Mouse (Mus musculus): ENCODE data around the gene Fam81a.

Gene Fam81a

GRCm38 (mm10) chr9:70142460-70142859 lies at the start of gene Fam81a:
Gene Fam81a (minus strand): TSS chr9:70142560.
- DNase-seq: no peak

DNA sequence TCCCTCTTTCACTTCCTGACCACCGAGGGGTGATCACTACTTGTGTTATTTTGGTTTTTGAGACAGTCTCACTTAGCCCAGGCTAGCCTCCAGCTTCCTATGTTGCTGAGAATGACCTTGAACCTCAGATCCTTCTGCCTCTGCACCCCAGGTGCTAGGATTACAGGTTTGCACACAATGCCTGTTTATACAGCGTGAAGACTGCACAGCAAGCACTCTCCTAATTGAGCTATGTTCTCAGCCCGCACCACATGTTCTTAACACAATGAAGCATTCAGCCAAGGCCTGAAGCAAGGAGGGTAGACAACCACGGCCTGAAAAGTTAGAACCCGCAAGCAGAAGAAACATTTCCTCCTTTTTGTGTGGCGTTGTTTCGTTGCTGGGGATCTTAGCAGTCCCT lies 40.3 kb upstream of the Fam81a start:
- DNase-seq: no peak

GRCm38 (mm10) chr9:70181719-70182118 lies 39.4 kb upstream of the Fam81a start:
- no peak for DNase-seq

DNA sequence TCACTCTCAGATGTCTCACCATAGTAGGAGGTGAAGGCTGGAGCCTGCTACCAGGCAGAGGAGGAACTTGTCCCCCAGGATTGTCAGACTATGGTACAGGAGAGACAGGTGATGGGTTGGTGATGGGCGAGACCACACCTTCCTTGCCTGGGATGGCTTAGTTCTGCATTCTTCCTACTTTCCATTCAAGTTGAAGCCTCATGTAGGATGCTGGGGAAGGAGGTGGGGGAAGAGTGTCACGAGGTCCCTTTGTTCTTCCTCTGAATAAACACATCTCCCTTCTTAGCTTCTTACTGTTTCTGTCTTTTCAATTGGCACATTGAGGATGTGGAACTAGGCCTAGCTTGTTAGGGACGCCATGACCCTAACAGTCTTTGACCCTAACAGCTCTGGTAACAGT lies 33.9 kb upstream of the Fam81a start:
- no peak for DNase-seq

DNA sequence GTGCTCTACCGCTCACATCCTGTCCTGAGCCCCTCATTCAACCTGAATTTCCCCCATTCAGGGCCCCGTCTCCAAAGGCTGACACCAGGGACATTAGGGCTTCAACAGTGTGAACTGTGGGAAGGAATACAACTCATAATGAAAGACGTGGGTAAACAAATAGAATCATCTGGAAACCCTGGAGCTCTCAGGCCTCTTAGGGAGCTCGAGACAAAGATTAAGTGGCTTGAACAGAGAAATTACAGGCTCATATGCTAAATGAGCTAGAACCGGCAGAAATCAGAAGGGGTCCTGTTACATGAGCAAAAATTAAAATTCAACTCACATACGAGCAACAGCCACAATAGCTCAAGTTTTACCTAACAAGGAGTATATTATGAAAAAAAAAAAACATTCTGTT lies 32.5 kb upstream of the Fam81a start:
- no peak for DNase-seq

GRCm38 (mm10) chr9:70174291-70174848 lies 32.0 kb upstream of the Fam81a start:
- no peak for DNase-seq

GRCm38 (mm10) chr9:70168973-70169372 lies 26.6 kb upstream of the Fam81a start:
- no peak for DNase-seq

DNA sequence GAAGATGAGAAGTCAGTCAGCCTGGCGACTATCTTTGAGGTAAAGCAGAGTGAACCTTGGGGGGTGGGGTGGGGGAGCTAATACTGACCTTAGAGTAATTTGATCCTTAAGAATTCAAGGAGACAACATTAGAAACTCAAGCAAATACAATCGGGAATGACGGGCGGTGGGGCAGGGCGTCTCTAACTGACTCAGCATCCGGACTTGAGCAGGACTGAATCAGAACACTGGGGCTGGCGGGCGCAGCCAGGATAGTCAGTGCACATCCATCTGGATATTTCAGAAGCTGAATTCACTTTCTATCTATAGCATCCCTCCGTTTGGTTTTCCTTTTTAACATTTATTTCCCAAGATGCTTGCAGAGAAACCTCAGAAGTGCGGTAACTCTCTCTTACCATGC lies 17.7 kb upstream of the Fam81a start:
- DNase-seq: no peak

- DNase-seq: no peak
These were observed 5.3 kb upstream of the Fam81a start for GRCm38 (mm10) chr9:70147618-70148017.

DNA sequence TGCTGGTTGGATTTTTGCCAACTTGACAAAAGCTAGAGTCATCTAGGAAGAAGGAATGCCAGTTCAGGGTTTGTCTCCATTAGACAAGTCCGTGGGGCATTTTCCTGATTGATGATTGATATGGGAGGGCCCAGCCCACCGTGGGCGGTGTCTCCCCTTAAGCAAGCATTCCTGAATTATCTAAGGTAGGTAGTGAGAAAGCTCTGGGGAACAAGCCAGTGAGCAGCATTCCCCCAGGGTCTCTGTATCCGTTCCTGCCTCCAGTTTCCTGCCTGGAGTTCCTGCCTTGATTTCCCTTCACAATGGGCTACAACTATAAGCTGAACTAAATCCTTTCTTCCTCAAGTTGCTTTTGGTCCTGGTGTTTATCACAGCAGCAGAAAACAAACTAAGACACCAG lies 3.1 kb upstream of the Fam81a start:
- no peak for DNase-seq

- DNase-seq: no peak
These were observed 966 bp upstream of the Fam81a start for GRCm38 (mm10) chr9:70143326-70143725.

DNA sequence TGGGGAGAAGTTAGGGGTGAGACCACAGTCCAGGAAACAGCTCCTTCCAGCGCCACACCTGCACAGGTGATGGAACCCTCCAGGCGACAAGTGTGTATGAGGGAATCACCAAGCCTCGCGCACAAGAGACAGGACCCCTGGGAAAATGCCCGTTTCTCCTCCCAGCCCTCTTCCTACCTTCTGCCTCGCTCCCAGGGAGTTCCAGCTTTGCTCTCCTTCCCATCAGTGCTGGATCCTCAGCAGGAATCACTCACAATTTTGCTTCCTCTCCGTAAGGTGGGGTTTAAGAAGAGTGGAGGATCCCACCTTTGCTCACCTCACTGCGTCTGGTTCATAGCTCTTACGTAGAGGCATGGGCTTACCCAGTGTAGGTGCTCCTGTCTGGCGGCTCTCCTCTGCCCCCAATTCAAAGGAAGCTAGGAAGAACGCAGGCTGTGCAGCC lies 454 bp downstream of the Fam81a start:
- no peak for DNase-seq

DNA sequence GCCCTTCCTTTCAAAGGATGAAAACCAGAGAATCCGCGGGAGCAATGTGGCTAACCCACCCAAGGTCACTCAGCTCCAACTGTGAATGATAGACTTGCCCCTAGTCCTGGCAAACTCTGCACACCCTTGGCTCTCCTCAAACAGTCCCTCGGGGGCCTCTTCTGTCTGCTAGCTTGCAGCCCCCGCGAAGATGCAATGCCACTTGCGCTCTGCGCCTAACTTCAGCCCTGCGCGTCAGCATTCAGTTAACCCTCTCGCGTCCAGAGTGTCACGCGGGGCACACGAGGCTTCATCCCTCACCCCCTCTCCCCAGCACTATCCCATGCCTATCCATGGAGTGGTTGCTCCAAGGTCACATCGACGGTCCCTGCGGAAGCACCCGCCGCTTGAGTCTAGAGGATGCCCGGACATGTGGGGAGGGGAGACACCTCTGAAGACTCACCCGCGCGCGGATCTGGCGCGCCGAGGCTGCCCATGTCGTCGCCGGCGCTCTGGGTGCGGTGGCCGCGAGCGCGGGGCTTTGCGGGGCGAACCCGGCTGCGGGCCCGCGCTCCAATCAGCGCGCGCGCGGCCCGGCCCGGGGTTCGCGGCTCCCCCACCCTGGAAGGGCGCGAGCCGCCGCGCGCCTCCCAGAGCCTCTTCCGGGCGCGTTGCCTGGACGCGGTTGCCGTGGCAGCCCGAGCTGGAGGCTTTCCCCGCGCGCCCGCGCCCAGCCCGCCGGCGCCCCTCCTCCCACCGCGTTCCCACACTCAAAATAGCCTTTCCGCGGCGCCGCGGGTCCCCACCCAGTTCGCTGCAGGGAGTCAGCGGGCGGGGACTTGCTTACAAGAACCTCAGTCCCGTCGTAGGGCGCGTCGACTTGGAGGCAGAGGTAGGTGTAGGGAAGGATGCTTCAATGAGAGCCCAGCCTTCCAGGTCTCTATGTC lies 1.2 kb downstream of the Fam81a start:
- DNase-seq: peak; percentile 8 to 15

DNA sequence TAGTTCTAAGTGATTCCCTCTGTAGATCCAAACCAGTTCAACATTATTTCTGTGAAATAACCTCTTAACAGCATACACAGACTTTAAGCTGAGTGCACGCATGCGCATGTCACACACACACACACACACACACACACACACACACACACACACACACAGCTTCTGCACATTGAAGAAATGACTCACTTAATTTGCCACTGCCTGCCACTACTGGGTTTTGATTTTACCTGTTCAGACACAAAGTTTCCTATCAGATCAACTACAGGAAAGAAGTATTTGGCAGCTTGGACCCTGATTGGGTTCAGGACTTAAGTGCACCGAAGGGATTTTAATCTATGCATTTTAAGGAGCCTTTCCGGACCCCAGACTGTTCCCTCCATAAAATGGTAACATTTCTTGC lies 2.0 kb downstream of the Fam81a start:
- no peak for DNase-seq

- DNase-seq: no peak
These were observed 3.0 kb downstream of the Fam81a start for GRCm38 (mm10) chr9:70139331-70139885.

GRCm38 (mm10) chr9:70138511-70138910 lies 3.8 kb downstream of the Fam81a start:
- no peak for DNase-seq

- no peak for DNase-seq
These were observed 4.4 kb downstream of the Fam81a start for GRCm38 (mm10) chr9:70137991-70138390.

DNA sequence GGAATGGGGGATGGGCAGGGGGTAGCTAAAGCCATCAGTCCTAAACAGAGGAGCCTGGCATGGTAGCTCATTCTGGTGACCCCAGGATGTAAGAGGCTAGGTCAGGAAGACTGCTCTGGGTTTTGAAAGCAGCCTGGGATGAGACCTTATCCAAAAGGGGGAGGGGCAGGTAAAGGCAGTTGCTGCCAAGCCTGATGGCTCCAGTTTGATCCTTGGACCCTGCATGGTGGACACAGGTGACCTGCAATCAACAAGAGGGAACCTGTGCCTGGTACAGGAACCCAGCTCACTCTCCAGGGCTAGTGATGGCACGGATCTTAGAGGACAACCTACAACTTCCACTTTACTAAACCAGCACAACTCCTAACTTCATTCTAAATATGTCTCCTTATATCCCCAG lies 7.2 kb downstream of the Fam81a start:
- no peak for DNase-seq

DNA sequence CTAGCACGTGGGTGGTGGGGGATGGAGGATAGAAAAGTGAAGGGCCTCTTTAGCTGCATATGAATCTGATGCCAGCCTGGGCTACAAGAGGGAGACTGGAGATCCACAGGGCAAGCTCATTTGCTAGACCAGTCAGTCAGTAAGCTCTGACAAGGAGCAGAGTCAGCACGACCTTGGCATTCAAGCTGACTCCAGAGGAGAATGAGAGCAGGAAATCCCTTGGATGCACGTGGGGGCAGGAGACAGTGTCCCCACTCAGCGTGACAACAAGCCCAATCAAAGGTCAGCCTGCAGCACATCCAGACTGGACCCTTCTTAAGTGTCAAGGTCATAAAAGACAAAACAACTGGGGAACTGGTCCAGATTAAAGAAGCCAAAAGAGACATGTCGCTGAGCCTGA lies 7.6 kb downstream of the Fam81a start:
- DNase-seq: no peak

DNA sequence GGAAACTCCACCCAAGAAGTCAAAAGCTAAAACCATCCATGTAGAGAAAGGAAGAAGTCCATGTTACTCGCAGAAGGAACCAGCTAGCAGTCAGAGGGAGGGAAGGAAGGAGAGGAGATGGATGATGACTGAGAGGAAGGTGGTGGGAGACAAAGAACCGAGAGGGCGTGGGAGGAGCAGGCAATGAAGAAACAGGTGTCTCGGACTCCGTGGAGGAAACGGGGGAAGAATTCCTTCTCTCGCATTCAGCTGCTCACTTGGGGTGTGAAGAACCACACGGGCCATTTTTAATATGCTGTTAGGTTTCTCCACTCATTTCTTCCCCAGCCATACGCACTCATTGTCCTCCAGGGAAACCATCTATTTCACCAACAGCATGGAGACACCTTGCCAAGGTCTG lies 8.1 kb downstream of the Fam81a start:
- DNase-seq: no peak

DNA sequence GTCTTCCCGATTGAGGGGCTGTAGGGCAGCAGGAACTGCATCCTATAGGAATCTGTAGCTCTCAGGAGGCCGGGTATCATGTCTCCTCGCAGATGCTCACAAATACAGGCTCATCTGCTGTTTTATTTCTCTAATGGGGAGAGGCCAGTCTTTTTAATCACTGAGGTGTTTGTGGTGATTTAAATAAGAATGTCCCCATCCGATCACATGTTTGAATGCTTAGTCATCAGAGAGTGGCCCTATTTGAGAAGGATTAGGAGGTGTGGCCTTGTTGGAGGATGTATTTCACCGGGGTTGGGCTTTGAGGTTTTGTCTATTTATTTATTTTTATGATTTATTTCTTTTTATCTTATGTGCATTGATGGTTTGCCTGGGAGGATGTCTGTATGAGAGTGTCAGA lies 11.6 kb downstream of the Fam81a start:
- no peak for DNase-seq

- DNase-seq: no peak
These were observed 30.5 kb downstream of the Fam81a start for GRCm38 (mm10) chr9:70111869-70112286.

- DNase-seq: no peak
These were observed 31.5 kb downstream of the Fam81a start for GRCm38 (mm10) chr9:70110871-70111270.

DNA sequence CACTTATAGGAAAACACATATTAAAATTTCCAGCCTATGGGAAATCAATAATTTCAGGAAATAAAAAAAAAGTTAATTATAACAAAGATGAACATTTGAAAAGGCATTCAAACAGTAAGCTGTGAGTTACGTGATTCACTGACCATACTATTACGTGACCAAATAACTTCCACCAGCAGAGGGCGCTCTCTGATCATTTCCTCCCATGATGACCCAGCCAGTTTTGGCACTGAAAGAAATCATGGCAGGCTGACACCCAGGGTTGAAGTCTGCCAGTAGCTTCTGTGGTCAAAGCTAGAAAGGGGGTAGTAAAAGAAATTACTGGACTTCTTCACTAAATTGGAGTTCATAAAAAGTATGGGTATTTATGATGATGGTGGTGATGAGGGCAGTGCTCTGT lies 33.1 kb downstream of the Fam81a start:
- peak; percentile 57 to 73 for DNase-seq
